Mouse (Mus musculus): ENCODE data around the gene Prpf31. TPM values are rescaled to one million over a fixed set of nuclear protein-coding genes. Genes with fewer than 3 reads are reported as not detected.
A peak's percentile ranks its signal among the peaks of the same experiment; 100 is the strongest.

The Prpf31 gene
- polyA plus RNA-seq, 1 experiment from 2014 or later, result 82.5 TPM

Small RNA genes lying within 50 kb of the gene (microRNA-seq; reads per million reads assigned to microRNA genes)
- gene Gm25100 (not detected), gene Mir3572 (3.7 reads per million, percentile 14 among the genes with 10 or more reads in this experiment)

Other genes with a start within 250 kb of the Prpf31 start
- gene Cacng8, start 239.3 kb upstream of the Prpf31 start, polyA plus RNA-seq (2015; fragmentation: Nextera tagmentation; extraction: Ambion mirVana), result 1.5 and 1.9 TPM in 2 replicates
- gene Cacng6, start 205.8 kb upstream of the Prpf31 start, polyA plus RNA-seq (2015; fragmentation: Nextera tagmentation; extraction: Ambion mirVana), result 0.36 and 0.43 TPM in 2 replicates
- 0.41 and 0.48 TPM in 2 replicates for gene Tarm1, start 127.4 kb upstream of the Prpf31 start, polyA plus RNA-seq (2015; fragmentation: Nextera tagmentation; extraction: Ambion mirVana)
- 0.06 and 0.26 TPM in 2 replicates for gene Oscar, start 13.8 kb upstream of the Prpf31 start, polyA plus RNA-seq (2015; fragmentation: Nextera tagmentation; extraction: Ambion mirVana)
- gene Ndufa3, start 12.6 kb upstream of the Prpf31 start, polyA plus RNA-seq (2015; fragmentation: Nextera tagmentation; extraction: Ambion mirVana), result 456 and 472 TPM in 2 replicates
- 23.7 and 25.2 TPM in 2 replicates for gene Tfpt, start 56 bp upstream of the Prpf31 start, polyA plus RNA-seq (2015; fragmentation: Nextera tagmentation; extraction: Ambion mirVana)
- 44.6 and 46.4 TPM in 2 replicates for gene Cnot3, start 15.3 kb downstream of the Prpf31 start, polyA plus RNA-seq (2015; fragmentation: Nextera tagmentation; extraction: Ambion mirVana)
- gene Leng1, start 35.9 kb downstream of the Prpf31 start, polyA plus RNA-seq (2015; fragmentation: Nextera tagmentation; extraction: Ambion mirVana), result 17.7 and 18.3 TPM in 2 replicates
- 70.9 and 72.8 TPM in 2 replicates for gene Tmc4, start 47.6 kb downstream of the Prpf31 start, polyA plus RNA-seq (2015; fragmentation: Nextera tagmentation; extraction: Ambion mirVana)
- 248 and 261 TPM in 2 replicates for gene Tsen34, start 62.9 kb downstream of the Prpf31 start, polyA plus RNA-seq (2015; fragmentation: Nextera tagmentation; extraction: Ambion mirVana)
- 51.2 and 53.2 TPM in 2 replicates for gene Mboat7, start 63.5 kb downstream of the Prpf31 start, polyA plus RNA-seq (2015; fragmentation: Nextera tagmentation; extraction: Ambion mirVana)
- 1,416 and 1,486 TPM in 2 replicates for gene Rps9, start 74.0 kb downstream of the Prpf31 start, polyA plus RNA-seq (2015; fragmentation: Nextera tagmentation; extraction: Ambion mirVana)
- gene Pirb, start 90.4 kb downstream of the Prpf31 start, polyA plus RNA-seq (2015; fragmentation: Nextera tagmentation; extraction: Ambion mirVana), result 2.4 and 2.9 TPM in 2 replicates
- 0.13 and 0.23 TPM in 2 replicates for gene Gm15448, start 195.7 kb downstream of the Prpf31 start, polyA plus RNA-seq (2015; fragmentation: Nextera tagmentation; extraction: Ambion mirVana)
- gene Pira2, start 215.1 kb downstream of the Prpf31 start, polyA plus RNA-seq (2015; fragmentation: Nextera tagmentation; extraction: Ambion mirVana), result 0.72 and 0.92 TPM in 2 replicates

All from stomach, embryonic 15.5 days (tissue).